Mouse (Mus musculus): ENCODE results near the gene Neu2. TPM values are rescaled to one million over a fixed set of nuclear protein-coding genes. Genes with fewer than 3 reads are reported as not detected.

Neu2 gene
- polyA plus RNA-seq, 1 experiment: 14.6 TPM

- no peaks in the 10 kb centered on the region for H3K4me1 ChIP-seq (ENCODE audit: control insufficient read depth, insufficient read depth, low read length)
- H3K27ac ChIP-seq (ENCODE audit: insufficient read depth, low read length): no peak overlapping the region
- TF ChIP-seq POLR2A (IDR thresholded peaks at IDR 0.05; ENCODE audit: extremely low read depth, insufficient read depth, low read length) (no peak), CTCF (IDR thresholded peaks at IDR 0.05; ENCODE audit: extremely low read depth, insufficient read depth, low read length) (no peak)
- no peak overlapping the region for H3K4me3 ChIP-seq (ENCODE audit: insufficient read depth, low read length)
Measured at GRCm38 (mm10) chr1:87636716-87637117, 127.0 kb downstream of the Neu2 start.

- TF ChIP-seq POLR2A (IDR thresholded peaks at IDR 0.05; ENCODE audit: extremely low read depth, insufficient read depth, low read length) (no peak), CTCF (IDR thresholded peaks at IDR 0.05; ENCODE audit: extremely low read depth, insufficient read depth, low read length) (no peak)
- H3K4me3 ChIP-seq (ENCODE audit: insufficient read depth, low read length): no peak overlapping the region
- no peaks in the 10 kb centered on the region for H3K4me1 ChIP-seq (ENCODE audit: control insufficient read depth, insufficient read depth, low read length)
- H3K27ac ChIP-seq (ENCODE audit: insufficient read depth, low read length): no peak overlapping the region
Measured at GRCm38 (mm10) chr1:87637121-87637877, 127.6 kb downstream of the Neu2 start.

- Histone ChIP-seq H3K4me3 (ENCODE audit: insufficient read depth, low read length) (no peak overlapping the region), H3K4me1 (ENCODE audit: control insufficient read depth, insufficient read depth, low read length) (no peaks in the 10 kb centered on the region), H3K27ac (ENCODE audit: insufficient read depth, low read length) (no peak overlapping the region)
- no peak for TF ChIP-seq POLR2A (IDR thresholded peaks at IDR 0.05; ENCODE audit: extremely low read depth, insufficient read depth, low read length)
- TF ChIP-seq CTCF (IDR thresholded peaks at IDR 0.05; ENCODE audit: extremely low read depth, insufficient read depth, low read length): no peak
Measured at GRCm38 (mm10) chr1:87637878-87638600, 128.3 kb downstream of the Neu2 start.

GRCm38 (mm10) chr1:87639724-87640123 is 130.0 kb downstream of the Neu2 start:
- TF ChIP-seq POLR2A (IDR thresholded peaks at IDR 0.05; ENCODE audit: extremely low read depth, insufficient read depth, low read length) (no peak), CTCF (IDR thresholded peaks at IDR 0.05; ENCODE audit: extremely low read depth, insufficient read depth, low read length) (no peak)
- H3K27ac ChIP-seq (ENCODE audit: insufficient read depth, low read length): peak overlapping the region; percentile 86; the same call in 1 of the 2 replicates
- no peak overlapping the region for H3K4me3 ChIP-seq (ENCODE audit: insufficient read depth, low read length)
- H3K4me1 ChIP-seq (ENCODE audit: control insufficient read depth, insufficient read depth, low read length): no peaks in the 10 kb centered on the region

GRCm38 (mm10) chr1:87640165-87640661 is 130.5 kb downstream of the Neu2 start:
- TF ChIP-seq CTCF (IDR thresholded peaks at IDR 0.05; ENCODE audit: extremely low read depth, insufficient read depth, low read length): no peak
- TF ChIP-seq POLR2A (IDR thresholded peaks at IDR 0.05; ENCODE audit: extremely low read depth, insufficient read depth, low read length): no peak
- H3K4me1 ChIP-seq (ENCODE audit: control insufficient read depth, insufficient read depth, low read length): no peaks in the 10 kb centered on the region
- H3K27ac ChIP-seq (ENCODE audit: insufficient read depth, low read length): peak overlapping the region; percentile 86; the same call in 1 of the 2 replicates
- H3K4me3 ChIP-seq (ENCODE audit: insufficient read depth, low read length): no peak overlapping the region

- Histone ChIP-seq H3K4me1 (ENCODE audit: control insufficient read depth, insufficient read depth, low read length) (no peaks in the 10 kb centered on the region), H3K4me3 (ENCODE audit: insufficient read depth, low read length) (no peak overlapping the region), H3K27ac (ENCODE audit: insufficient read depth, low read length) (no peak overlapping the region)
- no peak for TF ChIP-seq POLR2A (IDR thresholded peaks at IDR 0.05; ENCODE audit: extremely low read depth, insufficient read depth, low read length)
- TF ChIP-seq CTCF (IDR thresholded peaks at IDR 0.05; ENCODE audit: extremely low read depth, insufficient read depth, low read length): no peak
Measured at GRCm38 (mm10) chr1:87643016-87643415, 133.3 kb downstream of the Neu2 start.

GRCm38 (mm10) chr1:87645041-87645440 is 135.4 kb downstream of the Neu2 start:
- Histone ChIP-seq H3K4me1 (ENCODE audit: control insufficient read depth, insufficient read depth, low read length) (no peaks in the 10 kb centered on the region), H3K27ac (ENCODE audit: insufficient read depth, low read length) (no peak overlapping the region), H3K4me3 (ENCODE audit: insufficient read depth, low read length) (no peak overlapping the region)
- TF ChIP-seq CTCF (IDR thresholded peaks at IDR 0.05; ENCODE audit: extremely low read depth, insufficient read depth, low read length) (no peak), POLR2A (IDR thresholded peaks at IDR 0.05; ENCODE audit: extremely low read depth, insufficient read depth, low read length) (no peak)

- no peak for TF ChIP-seq POLR2A (IDR thresholded peaks at IDR 0.05; ENCODE audit: extremely low read depth, insufficient read depth, low read length)
- Histone ChIP-seq H3K4me1 (ENCODE audit: control insufficient read depth, insufficient read depth, low read length) (no peaks in the 10 kb centered on the region), H3K27ac (ENCODE audit: insufficient read depth, low read length) (no peak overlapping the region), H3K4me3 (ENCODE audit: insufficient read depth, low read length) (no peak overlapping the region)
Measured at GRCm38 (mm10) chr1:87645748-87646147, 136.1 kb downstream of the Neu2 start.

Other genes starting within 250 kb of the Neu2 start
- gene Efhd1, start 245.5 kb upstream of the Neu2 start, polyA plus RNA-seq (2012; rRNA removed): 30.0 and 36.5 TPM in 2 replicates
- 54.3 and 55.8 TPM in 2 replicates for gene Gigyf2, start 182.9 kb upstream of the Neu2 start, polyA plus RNA-seq (2012; rRNA removed)
- 1.8 and 3.3 TPM in 2 replicates for gene Kcnj13, start 115.2 kb upstream of the Neu2 start, polyA plus RNA-seq (2012; rRNA removed)
- 1.3 and 2.2 TPM in 2 replicates for gene Snorc, start 39.6 kb upstream of the Neu2 start, polyA plus RNA-seq (2012; rRNA removed)
- gene Ngef, start 64.0 kb downstream of the Neu2 start, polyA plus RNA-seq (2012; rRNA removed): 293 and 323 TPM in 2 replicates
- gene Inpp5d, start 110.4 kb downstream of the Neu2 start, polyA plus RNA-seq (2012; rRNA removed): 18.2 and 18.3 TPM in 2 replicates
- 76.2 and 79.2 TPM in 2 replicates for gene Atg16l1, start 246.0 kb downstream of the Neu2 start, polyA plus RNA-seq (2012; rRNA removed)